In genomic region chr4:134019641-134020351, GRCm38 (mm10) we compare ENCODE assay signal across 12 mouse cellular contexts. TPM values are rescaled to one million over a fixed set of nuclear protein-coding genes. Genes with fewer than 3 reads are reported as not detected.
A peak's percentile ranks its signal among the peaks of the same experiment; 100 is the strongest.
DNase-seq lines count a peak whose midpoint lies in the region; ATAC-seq lines count a peak whose summit lies in the region.
"Had no signal": no experiment of that assay in that cellular context is flagged by ENCODE, and none has a peak within 500 bp of the region (broad histone marks: within the 10 kb centered on the region; RNA-seq: fewer than 3 reads in every experiment).

No protein-coding gene starts in this region.

- H3K9me3 ChIP-seq in hindbrain, embryonic 13.5 days = no peaks in the 10 kb centered on the region
- no peaks in the 10 kb centered on the region for H3K9me3 ChIP-seq in midbrain, embryonic 15.5 days
- H3K9me3 ChIP-seq in intestine, embryonic 15.5 days = no peaks in the 10 kb centered on the region

- H3K4me3 ChIP-seq in hindbrain, embryonic 13.5 days = peak overlapping the region; percentile 36
- H3K4me3 ChIP-seq in midbrain, embryonic 15.5 days = peak overlapping the region; percentile 37
- H3K4me3 ChIP-seq in intestine, embryonic 15.5 days (replicated peaks) = no peak overlapping the region
- H3K4me3 ChIP-seq: megakaryocyte, embryonic 14.5 days had no signal

- H3K4me1 ChIP-seq in hindbrain, embryonic 13.5 days (replicated peaks) = peaks cover 44% of the 10 kb centered on the region
- H3K4me1 ChIP-seq in midbrain, embryonic 15.5 days = peaks cover 38% of the 10 kb centered on the region
- H3K4me1 ChIP-seq in intestine, embryonic 15.5 days (replicated peaks) = peaks cover 21% of the 10 kb centered on the region

- H3K9ac ChIP-seq in hindbrain, embryonic 13.5 days = peak overlapping the region; percentile 53; the same call in 1 of the 2 replicates
- peak overlapping the region; percentile 30; the same call in 1 of the 2 replicates for H3K9ac ChIP-seq in midbrain, embryonic 15.5 days
- H3K9ac ChIP-seq in intestine, embryonic 15.5 days = no peak overlapping the region

- peak; percentile 83; the same call in 1 of the 2 replicates for ATAC-seq in cerebellum, adult (ENCODE audit: insufficient number of reproducible peaks, low FRiP score, low TSS enrichment)
- no peak; the same call in 1 of the 2 replicates for ATAC-seq in hindbrain, embryonic 13.5 days (ENCODE audit: low FRiP score)
- peak; percentile 83 for ATAC-seq in midbrain, embryonic 15.5 days (replicated peaks)
- ATAC-seq in intestine, embryonic 15.5 days = no peak

- H3K36me3 ChIP-seq in hindbrain, embryonic 13.5 days = no peaks in the 10 kb centered on the region
- no peaks in the 10 kb centered on the region for H3K36me3 ChIP-seq in midbrain, embryonic 15.5 days (replicated peaks)
- no peaks in the 10 kb centered on the region for H3K36me3 ChIP-seq in intestine, embryonic 15.5 days

- peaks cover 20% of the 10 kb centered on the region for H3K27me3 ChIP-seq in hindbrain, embryonic 13.5 days
- peaks cover 11% of the 10 kb centered on the region; the same call in 1 of the 2 replicates for H3K27me3 ChIP-seq in midbrain, embryonic 15.5 days (replicated peaks)
- peaks cover 42% of the 10 kb centered on the region for H3K27me3 ChIP-seq in intestine, embryonic 15.5 days (replicated peaks)

- H3K27ac ChIP-seq in hindbrain, embryonic 13.5 days = peak overlapping the region; percentile 68
- H3K27ac ChIP-seq in midbrain, embryonic 15.5 days = peak overlapping the region; percentile 60
- H3K27ac ChIP-seq in intestine, embryonic 15.5 days = no peak overlapping the region

- peak overlapping the region; percentile 57 for H3K4me2 ChIP-seq in hindbrain, embryonic 13.5 days
- peak overlapping the region; percentile 63 for H3K4me2 ChIP-seq in midbrain, embryonic 15.5 days
- no peak overlapping the region for H3K4me2 ChIP-seq in intestine, embryonic 15.5 days (replicated peaks)

- 2% methylated on average over 16 of the region's 16 CpGs for WGBS in hindbrain, embryonic 13.5 days
- WGBS in midbrain, embryonic 15.5 days = 2% methylated on average over 16 of the region's 16 CpGs
- WGBS in intestine, embryonic 15.5 days = 3% methylated on average over 16 of the region's 16 CpGs

- peak; percentile 88 to 90 for DNase-seq in cerebellum, postnatal 14 days
- no peak for DNase-seq in left cerebral cortex, adult 11 months (ENCODE audit: low spot score)
- DNase-seq in right cerebral cortex, postnatal 10 days (ENCODE audit: low spot score in 2 of 2) = no peak
- no peak for DNase-seq in layer of hippocampus, adult 8-10 months (ENCODE audit: low spot score in 2 of 2)

RNA-seq across cellular contexts. Expression of gene Lin28a, which starts 1.2 kb away (rescaled TPM):
- 0.17 and 0.31 TPM in 2 replicates for polyA plus RNA-seq in hindbrain, embryonic 13.5 days (2015; fragmentation: Nextera tagmentation; extraction: Ambion mirVana)
- 0.27 and 0.64 TPM in 2 replicates for polyA plus RNA-seq in midbrain, embryonic 15.5 days (2015; fragmentation: Nextera tagmentation; extraction: Ambion mirVana)
- not detected for total RNA-seq in layer of hippocampus, adult 8-10 months (2022)
- polyA plus RNA-seq in intestine, embryonic 15.5 days (2015; fragmentation: Nextera tagmentation; extraction: Ambion mirVana) = 0.05 and 0.10 TPM in 2 replicates
- total RNA-seq: layer of hippocampus, adult 18-20 months had no signal

RNA-seq across cellular contexts. Expression of gene Dhdds, which starts 19.1 kb away (rescaled TPM):
- polyA plus RNA-seq in hindbrain, embryonic 13.5 days (2015; fragmentation: Nextera tagmentation; extraction: Ambion mirVana) = 43.4 and 44.0 TPM in 2 replicates
- 45.9 and 48.2 TPM in 2 replicates for polyA plus RNA-seq in midbrain, embryonic 15.5 days (2015; fragmentation: Nextera tagmentation; extraction: Ambion mirVana)
- total RNA-seq in layer of hippocampus, adult 8-10 months (2022) = 10 to 100 TPM; 63.0 to 67.7 (median 66.5) TPM
- 40.3 and 41.9 TPM in 2 replicates for polyA plus RNA-seq in intestine, embryonic 15.5 days (2015; fragmentation: Nextera tagmentation; extraction: Ambion mirVana)

RNA-seq across cellular contexts. Expression of gene Zfp683, which starts 33.8 kb away (rescaled TPM):
- polyA plus RNA-seq in hindbrain, embryonic 13.5 days (2015; fragmentation: Nextera tagmentation; extraction: Ambion mirVana) = not detected in 2 replicates
- polyA plus RNA-seq in midbrain, embryonic 15.5 days (2015; fragmentation: Nextera tagmentation; extraction: Ambion mirVana) = not detected in 2 replicates
- not detected for total RNA-seq in layer of hippocampus, adult 8-10 months (2022)
- polyA plus RNA-seq in intestine, embryonic 15.5 days (2015; fragmentation: Nextera tagmentation; extraction: Ambion mirVana) = not detected in 2 replicates
- total RNA-seq: granulocyte monocyte progenitor cell, adult 5-6 weeks; layer of hippocampus, adult 18-20 months had no signal
- polyA plus RNA-seq: stomach, embryonic 16.5 days had no signal

RNA-seq across cellular contexts. Expression of gene Crybg2, which starts 40.8 kb away (rescaled TPM):
- 0.49 and 1.1 TPM in 2 replicates for polyA plus RNA-seq in hindbrain, embryonic 13.5 days (2015; fragmentation: Nextera tagmentation; extraction: Ambion mirVana)
- 2.4 and 4.2 TPM in 2 replicates for polyA plus RNA-seq in midbrain, embryonic 15.5 days (2015; fragmentation: Nextera tagmentation; extraction: Ambion mirVana)
- total RNA-seq in layer of hippocampus, adult 8-10 months (2022) = 1 to 10 TPM in 3 of 4 experiments, under 1 TPM in 1; 0.54 to 6.4 (median 3.7) TPM
- polyA plus RNA-seq in intestine, embryonic 15.5 days (2015; fragmentation: Nextera tagmentation; extraction: Ambion mirVana) = 14.9 and 16.6 TPM in 2 replicates

RNA-seq across cellular contexts. Expression of gene Hmgn2, which starts 51.3 kb away (rescaled TPM):
- polyA plus RNA-seq in hindbrain, embryonic 13.5 days (2015; fragmentation: Nextera tagmentation; extraction: Ambion mirVana) = 1,402 and 1,435 TPM in 2 replicates
- polyA plus RNA-seq in midbrain, embryonic 15.5 days (2015; fragmentation: Nextera tagmentation; extraction: Ambion mirVana) = 876 and 917 TPM in 2 replicates
- total RNA-seq in layer of hippocampus, adult 8-10 months (2022) = 100 to 1,000 TPM in 3 of 4 experiments, 10 to 100 TPM in 1; 90.0 to 132 (median 110) TPM
- 1,763 and 2,086 TPM in 2 replicates for polyA plus RNA-seq in intestine, embryonic 15.5 days (2015; fragmentation: Nextera tagmentation; extraction: Ambion mirVana)

Comparison
In these comparisons a context has a peak if more than half of its experiments do, and no peak if none do; other contexts are left out.
1. ATAC-seq: peak in cerebellum, adult (single experiment) and midbrain, embryonic 15.5 days (single experiment); none in hindbrain, embryonic 13.5 days (single experiment) and intestine, embryonic 15.5 days (single experiment).
2. DNase-seq: peak in cerebellum, postnatal 14 days (2 of 2); none in left cerebral cortex, adult 11 months (single experiment), right cerebral cortex, postnatal 10 days (0 of 2) and layer of hippocampus, adult 8-10 months (0 of 2).